Mouse (Mus musculus) cerebellum, postnatal 36 days (tissue): ENCODE results near the gene Dbn1.
"Not testable (repeated sequence)": the region's sequence is repeated elsewhere in the genome, so short reads cannot be mapped to it uniquely, and the experiment has no call there.

Experiments
- DNase-seq, 2 experiments: peaks; one replicate each; pipeline ENCODE4 v3.0.0; 2021 to 2022; ENCODE audit warnings: mixed read lengths in 2 of 2

Gene Dbn1

DNA sequence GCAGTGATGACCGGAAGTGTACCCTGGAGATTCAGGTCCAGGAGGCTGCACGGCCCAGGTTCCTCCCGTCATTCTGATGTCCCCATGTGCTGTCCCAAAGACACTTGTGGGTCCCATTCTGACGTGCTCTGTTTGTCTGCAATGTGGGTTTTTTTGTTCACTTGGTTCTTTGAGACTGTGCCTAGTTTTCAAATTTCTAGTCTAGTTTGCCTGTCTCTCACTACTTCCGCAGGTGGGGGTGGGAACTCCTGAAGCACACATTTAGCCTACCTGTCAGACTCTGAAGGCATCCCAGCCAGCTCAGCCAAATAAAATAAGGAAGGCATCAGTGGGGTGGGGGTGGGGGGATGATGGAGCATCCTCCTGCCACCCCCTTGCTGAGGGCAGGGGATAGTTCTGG is 39.8 kb downstream of the Dbn1 start:
- no peak for DNase-seq

DNA sequence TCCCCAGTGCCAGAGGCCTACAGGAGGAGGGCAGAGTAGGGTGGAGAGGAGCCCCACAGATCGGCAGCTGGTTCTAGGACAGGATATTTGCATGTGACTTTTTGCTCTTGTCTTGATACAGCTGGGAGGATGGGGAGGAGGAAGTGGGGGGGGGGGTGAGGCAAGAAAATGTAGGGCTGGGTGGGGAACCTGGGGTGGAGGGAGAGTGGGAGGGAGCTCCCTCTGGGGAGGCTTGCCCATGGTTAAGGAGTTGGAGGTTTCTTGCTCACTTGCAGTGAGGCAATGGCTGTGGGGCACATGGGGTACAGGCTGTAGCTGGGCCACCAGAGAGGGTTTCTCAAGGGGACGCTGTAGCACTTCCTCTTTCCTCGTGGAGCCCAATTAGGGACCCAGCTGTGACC is 40.4 kb downstream of the Dbn1 start:
- no peak for DNase-seq

DNA sequence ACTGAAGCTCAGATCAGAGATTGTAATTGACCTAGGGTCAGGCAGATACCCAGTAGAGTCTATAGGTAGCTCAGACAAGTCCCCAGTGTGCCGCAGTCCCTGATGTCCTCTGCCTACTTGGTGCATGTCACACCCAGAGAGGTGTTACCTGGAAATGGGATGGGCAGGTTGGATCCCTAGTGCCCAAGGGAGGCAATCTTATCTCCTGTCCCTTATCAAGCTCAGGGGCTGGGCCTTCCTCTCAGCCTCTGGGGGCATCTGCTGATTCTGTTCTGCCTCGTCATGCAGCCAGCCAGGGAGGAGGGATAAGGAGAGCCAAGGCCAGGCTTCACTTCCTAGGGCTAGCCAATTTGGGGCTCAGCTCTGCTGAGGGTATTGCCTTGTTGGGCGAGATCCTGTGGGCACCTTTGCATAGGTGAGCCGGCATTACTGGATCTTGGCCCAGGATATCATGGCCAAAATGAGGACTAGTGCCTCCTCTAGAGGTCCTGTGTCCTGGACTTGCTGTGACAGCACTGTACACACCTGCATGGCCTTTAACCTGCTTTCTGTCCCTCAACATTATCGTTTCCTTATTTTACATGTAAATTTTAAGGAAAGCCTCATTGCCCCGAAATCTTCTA is 41.3 kb downstream of the Dbn1 start:
- DNase-seq = no peak

DNA sequence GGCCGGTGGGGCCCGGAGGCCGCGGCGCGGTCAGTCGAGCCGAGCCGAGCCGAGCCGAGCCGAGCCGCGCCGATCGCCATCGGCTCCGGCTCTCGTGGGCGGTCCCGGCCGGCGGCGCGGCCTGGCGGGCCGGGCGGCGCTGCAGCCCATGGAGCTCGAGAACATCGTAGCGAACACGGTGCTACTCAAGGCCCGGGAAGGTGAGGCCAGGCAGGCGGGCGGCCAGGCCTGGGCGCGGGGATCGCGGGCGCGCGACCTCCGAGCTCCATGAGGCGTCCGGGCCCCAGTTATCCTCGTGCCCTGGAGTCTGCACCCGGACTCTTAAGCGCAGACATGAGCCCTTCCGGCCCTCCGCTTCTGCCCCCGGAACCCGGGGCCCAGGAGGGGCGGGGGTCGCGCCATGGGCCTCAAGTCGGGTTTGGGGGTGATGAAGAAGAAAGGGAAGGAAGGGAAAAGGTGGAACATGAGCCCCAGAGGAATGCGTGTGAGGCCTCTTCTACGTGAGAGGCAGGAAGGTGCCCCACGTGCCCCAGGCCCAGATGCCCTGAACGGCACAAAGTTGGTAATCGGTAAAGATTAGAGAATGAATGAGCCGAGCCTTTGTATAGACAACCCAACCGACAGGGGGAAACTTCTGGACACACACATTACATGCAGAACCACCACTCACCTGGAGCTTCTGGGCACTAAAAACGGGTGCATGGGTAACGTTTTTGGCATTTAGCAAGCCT is 42.4 kb downstream of the Dbn1 start:
- DNase-seq = no peak

DNA sequence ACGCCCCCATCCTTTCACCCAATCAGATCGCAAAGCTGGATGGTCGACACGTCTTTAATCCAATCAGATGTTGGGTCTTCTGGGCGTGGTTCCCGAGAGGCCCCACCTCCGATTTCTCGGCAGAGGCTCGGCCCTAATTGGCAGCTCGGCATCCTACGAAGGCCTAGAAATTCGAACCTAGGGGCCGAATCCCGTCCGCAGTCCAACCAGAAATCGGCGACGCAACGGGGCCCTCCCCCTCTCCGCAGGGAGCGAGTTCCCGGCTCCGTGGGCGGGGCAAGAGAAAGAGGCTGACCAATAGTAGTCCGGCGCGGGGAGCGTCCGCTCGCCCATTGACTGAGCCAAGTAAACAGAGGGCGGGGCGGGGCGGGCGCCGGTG is 43.0 kb downstream of the Dbn1 start, which contains the start of gene Grk6:
Gene Grk6 (plus strand): TSS at position 136 of the 379 bp plus-strand sequence.
- peak; percentile 99 for DNase-seq

DNA sequence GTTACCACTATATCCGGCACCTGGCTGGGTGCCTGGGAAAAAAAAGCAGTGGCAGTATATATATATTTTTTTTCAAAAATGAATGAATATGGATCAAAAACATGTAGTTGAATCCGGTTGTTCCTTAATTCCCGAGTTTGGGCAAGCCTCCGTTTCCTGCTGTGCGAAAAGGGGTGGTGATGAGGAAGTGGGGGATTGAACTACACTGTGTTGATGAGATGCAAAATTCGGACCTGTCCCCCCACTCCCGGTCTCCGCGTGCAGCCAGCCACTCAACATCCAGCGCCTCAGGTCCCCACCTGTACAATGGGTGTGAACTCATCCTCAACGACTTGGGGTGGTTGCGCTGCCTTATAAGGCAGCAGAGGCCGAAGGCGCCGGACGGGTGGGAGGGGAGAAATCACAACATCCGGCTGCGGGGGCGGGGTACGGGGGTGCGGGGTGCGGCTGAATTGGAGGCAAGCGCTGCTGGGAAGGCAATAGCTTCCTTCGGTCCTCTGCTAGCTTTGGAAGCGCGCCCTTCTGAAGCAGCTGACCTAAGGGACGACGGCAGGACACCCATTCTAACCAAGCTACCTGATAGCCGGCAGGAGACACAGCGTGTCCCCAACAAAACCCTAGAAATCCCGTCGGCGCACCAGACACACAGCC is 43.5 kb downstream of the Dbn1 start:
- DNase-seq = no peak

DNA sequence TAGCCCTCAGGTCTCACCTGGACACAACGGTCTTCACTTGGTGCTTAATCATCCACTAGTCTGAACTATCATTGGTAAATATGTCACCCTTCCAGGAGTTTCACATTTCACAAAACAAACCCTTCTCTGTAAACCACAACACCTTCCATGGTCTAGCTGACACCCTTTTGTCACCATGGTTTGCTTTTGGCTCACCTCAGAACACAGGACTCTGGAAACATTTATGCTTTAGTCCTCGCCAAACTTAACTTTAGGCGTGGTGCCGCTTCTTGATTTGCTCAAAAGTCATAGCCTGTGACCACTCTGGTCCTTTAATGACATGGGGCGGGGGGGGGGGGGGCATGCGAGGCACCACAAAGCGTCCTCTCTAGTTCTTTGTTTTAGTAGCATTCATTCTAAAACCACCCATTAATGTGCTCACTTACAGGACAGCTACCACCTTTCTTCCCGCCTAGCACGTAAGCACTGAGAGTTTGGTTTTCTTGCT is 44.1 kb downstream of the Dbn1 start:
- no peak for DNase-seq

DNA sequence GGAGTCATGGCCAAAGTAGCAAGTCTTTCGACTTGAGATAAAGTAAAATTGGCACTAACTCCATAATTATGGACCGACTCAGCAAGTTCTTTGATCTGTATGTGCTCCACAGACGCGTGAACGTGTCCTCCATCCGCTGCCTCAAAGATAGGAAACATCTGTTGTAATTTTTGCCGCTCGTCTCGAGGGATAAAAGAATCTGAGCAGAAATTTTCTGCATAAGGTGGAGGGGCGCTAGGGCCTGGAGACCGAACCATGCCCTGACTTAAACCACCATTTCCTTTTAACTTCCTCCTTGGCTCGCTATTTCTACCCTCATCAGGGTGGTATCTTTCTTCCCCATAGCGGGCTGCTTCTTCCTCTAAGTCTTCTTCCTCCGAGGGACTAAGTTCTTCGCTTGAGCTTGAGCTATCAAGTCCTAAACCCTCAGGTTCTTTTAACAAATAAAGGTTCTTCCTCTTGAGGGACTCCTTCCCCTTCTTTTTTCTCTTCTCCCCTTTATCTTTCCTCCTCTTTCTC is 50.7 kb downstream of the Dbn1 start:
- not testable (repeated sequence) for DNase-seq

DNA sequence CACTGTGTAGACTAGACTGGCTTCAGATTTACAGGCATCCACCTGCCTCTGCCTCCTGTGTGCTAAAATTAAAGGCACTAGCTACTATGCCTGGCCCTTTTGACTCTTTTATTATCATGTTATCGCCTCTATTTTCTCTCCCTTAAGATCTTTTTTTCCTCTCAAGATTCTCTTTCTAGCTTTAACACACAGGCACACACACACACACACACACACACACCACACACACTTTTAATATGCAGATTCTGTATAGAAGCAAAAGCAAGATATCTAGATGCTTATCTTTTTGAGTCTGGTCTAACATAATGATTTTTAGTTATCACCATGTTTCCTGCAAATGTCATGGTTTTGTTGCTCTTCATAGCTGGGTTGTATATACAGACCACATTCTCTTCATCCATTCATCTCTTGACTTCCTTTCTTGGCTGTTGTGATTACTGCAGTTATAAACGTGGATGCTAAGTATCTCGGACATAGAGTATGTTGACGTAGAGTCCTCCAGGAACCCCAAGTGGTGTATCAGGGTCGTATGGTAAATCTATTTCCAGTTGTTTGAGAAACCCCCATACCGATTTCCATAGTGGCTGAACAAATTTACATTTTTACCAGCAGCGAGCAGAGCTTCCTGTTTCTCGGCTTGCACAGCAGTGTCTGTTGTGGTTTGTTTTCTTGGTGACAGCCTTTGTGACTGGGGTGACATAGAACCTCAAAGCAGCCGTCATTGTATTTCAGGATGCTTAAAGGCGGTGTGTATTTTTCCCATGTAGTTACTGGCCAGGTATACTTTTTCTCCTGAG is 55.8 kb downstream of the Dbn1 start:
- no peak for DNase-seq

DNA sequence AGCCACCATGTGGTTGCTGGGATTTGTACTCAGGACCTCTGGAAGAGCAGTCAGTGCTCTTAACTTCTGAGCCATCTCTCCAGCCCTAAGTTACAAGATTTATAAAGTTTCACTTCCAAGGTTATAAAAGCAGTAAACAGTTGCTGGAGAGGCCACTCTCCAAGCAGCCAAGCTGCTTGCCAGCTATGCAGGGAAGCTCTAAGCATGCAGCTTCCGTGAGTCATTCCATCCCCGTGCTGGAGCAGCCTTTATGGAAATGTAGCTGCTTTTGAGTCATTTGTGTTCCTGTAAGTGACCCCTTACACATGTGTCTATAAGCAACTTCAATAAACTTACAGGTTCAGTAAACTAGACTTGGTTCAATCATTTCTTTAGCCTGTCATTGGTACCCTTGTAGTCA is 57.3 kb downstream of the Dbn1 start:
- DNase-seq = no peak

DNA sequence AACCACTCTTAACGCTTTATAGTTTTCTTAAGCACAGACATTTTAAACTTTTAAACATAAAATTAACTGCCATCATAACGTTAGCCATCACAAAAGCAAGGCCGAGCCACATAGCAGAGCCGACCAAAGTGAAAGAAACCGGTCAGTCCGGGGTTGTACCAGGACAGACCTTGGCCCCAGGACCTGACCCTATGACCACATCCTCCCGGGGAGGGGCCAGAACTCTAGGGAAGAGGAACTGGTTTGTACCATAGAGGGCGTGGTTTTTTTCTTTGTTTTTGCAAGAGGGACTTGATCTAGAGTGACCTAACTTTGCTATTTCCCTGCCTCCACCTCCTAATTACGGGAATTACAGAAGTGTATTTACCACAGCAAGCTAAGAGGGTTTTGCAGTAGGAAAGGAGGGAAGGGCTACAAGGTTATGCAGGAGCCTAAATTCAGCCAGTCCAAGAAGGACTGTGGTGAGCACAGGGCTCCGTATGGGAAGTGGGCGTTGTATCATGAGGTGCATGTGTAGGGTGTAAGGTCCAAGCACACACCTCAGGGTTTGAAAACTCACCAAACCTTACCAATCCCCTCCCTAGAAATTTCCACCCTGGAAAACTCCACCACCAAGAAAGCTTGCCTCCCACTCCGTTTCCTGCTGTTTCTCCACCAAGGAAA is 58.6 kb downstream of the Dbn1 start:
- no peak for DNase-seq

DNA sequence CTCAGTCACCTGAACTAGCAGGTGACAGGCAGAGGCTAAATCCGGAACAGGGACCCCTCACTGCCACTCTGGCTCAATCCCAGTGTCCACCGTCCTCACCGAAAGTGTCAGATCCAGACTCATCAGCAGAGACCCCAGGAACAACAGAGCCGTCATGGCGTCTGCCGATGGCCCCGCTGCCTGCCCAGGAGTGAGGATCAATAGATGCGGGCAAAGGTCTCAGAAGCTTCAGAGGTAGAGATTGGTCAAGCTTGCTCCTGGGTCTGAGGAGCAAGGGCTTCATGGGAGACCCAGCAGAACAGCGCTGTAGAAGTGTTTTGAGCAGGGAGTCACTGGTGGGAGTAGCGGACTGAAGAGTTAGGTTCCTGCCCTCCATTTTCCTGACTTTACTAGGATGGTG is 61.3 kb downstream of the Dbn1 start, which contains the start of gene F12:
Gene F12 (minus strand): TSS at position 181 of the 400 bp plus-strand sequence.
- DNase-seq = no peak
